Mouse (Mus musculus): Measurements from ENCODE around the gene Ehbp1l1. TPM values are rescaled to one million over a fixed set of nuclear protein-coding genes. Genes with fewer than 3 reads are reported as not detected.

Gene Ehbp1l1
- polyA plus RNA-seq, 1 experiment from 2014 or later, result 63.2 TPM

Small RNA genes lying within 50 kb of the gene (microRNA-seq; reads per million reads assigned to microRNA genes)
- not detected for gene Mir6987

Other genes starting within 250 kb of the Ehbp1l1 start
- 36.5 and 37.6 TPM in 2 replicates for gene Mus81, start 237.9 kb downstream of the Ehbp1l1 start, polyA plus RNA-seq (2015; fragmentation: Nextera tagmentation; extraction: Ambion mirVana)
- gene Cfl1, start 235.9 kb downstream of the Ehbp1l1 start, polyA plus RNA-seq (2015; fragmentation: Nextera tagmentation; extraction: Ambion mirVana), result 2,233 and 2,288 TPM in 2 replicates
- gene 1700020D05Rik, start 222.5 kb downstream of the Ehbp1l1 start, polyA plus RNA-seq (2015; fragmentation: Nextera tagmentation; extraction: Ambion mirVana), result 0.13 TPM in 1 of 2 replicates, not detected in the other
- gene Snx32, start 215.8 kb downstream of the Ehbp1l1 start, polyA plus RNA-seq (2015; fragmentation: Nextera tagmentation; extraction: Ambion mirVana), result 9.5 and 10.8 TPM in 2 replicates
- gene Ovol1, start 165.7 kb downstream of the Ehbp1l1 start, polyA plus RNA-seq (2015; fragmentation: Nextera tagmentation; extraction: Ambion mirVana), result 21.5 and 29.5 TPM in 2 replicates
- gene Ap5b1, start 158.3 kb downstream of the Ehbp1l1 start, polyA plus RNA-seq (2015; fragmentation: Nextera tagmentation; extraction: Ambion mirVana), result 7.4 and 7.8 TPM in 2 replicates
- gene Rnaseh2c, start 124.4 kb downstream of the Ehbp1l1 start, polyA plus RNA-seq (2015; fragmentation: Nextera tagmentation; extraction: Ambion mirVana), result 109 and 125 TPM in 2 replicates
- gene Kat5, start 116.1 kb downstream of the Ehbp1l1 start, polyA plus RNA-seq (2015; fragmentation: Nextera tagmentation; extraction: Ambion mirVana), result 43.3 and 45.2 TPM in 2 replicates
- 47.9 and 50.3 TPM in 2 replicates for gene Rela, start 88.8 kb downstream of the Ehbp1l1 start, polyA plus RNA-seq (2015; fragmentation: Nextera tagmentation; extraction: Ambion mirVana)
- gene Sipa1, start 62.6 kb downstream of the Ehbp1l1 start, polyA plus RNA-seq (2015; fragmentation: Nextera tagmentation; extraction: Ambion mirVana), result 17.3 and 18.1 TPM in 2 replicates
- 20.0 and 20.2 TPM in 2 replicates for gene Map3k11, start 37.6 kb downstream of the Ehbp1l1 start, polyA plus RNA-seq (2015; fragmentation: Nextera tagmentation; extraction: Ambion mirVana)
- gene Pcnx3, start 37.4 kb downstream of the Ehbp1l1 start, polyA plus RNA-seq (2015; fragmentation: Nextera tagmentation; extraction: Ambion mirVana), result 17.2 and 17.4 TPM in 2 replicates
- gene Kcnk7, start 21.9 kb downstream of the Ehbp1l1 start, polyA plus RNA-seq (2015; fragmentation: Nextera tagmentation; extraction: Ambion mirVana), result 2.0 and 2.2 TPM in 2 replicates
- 64.6 and 66.5 TPM in 2 replicates for gene Fam89b, start 3.3 kb upstream of the Ehbp1l1 start, polyA plus RNA-seq (2015; fragmentation: Nextera tagmentation; extraction: Ambion mirVana)
- 22.8 and 24.6 TPM in 2 replicates for gene Ltbp3, start 14.6 kb upstream of the Ehbp1l1 start, polyA plus RNA-seq (2015; fragmentation: Nextera tagmentation; extraction: Ambion mirVana)
- 66.3 and 67.8 TPM in 2 replicates for gene Scyl1, start 45.1 kb upstream of the Ehbp1l1 start, polyA plus RNA-seq (2015; fragmentation: Nextera tagmentation; extraction: Ambion mirVana)
- 27.4 and 29.5 TPM in 2 replicates for gene Frmd8, start 149.0 kb upstream of the Ehbp1l1 start, polyA plus RNA-seq (2015; fragmentation: Nextera tagmentation; extraction: Ambion mirVana)
- gene Slc25a45, start 151.5 kb upstream of the Ehbp1l1 start, polyA plus RNA-seq (2015; fragmentation: Nextera tagmentation; extraction: Ambion mirVana), result 5.1 and 5.5 TPM in 2 replicates
- 1.7 and 1.8 TPM in 2 replicates for gene Tigd3, start 167.8 kb upstream of the Ehbp1l1 start, polyA plus RNA-seq (2015; fragmentation: Nextera tagmentation; extraction: Ambion mirVana)
- 117 and 127 TPM in 2 replicates for gene Dpf2, start 186.7 kb upstream of the Ehbp1l1 start, polyA plus RNA-seq (2015; fragmentation: Nextera tagmentation; extraction: Ambion mirVana)
- gene Cdc42ep2, start 198.5 kb upstream of the Ehbp1l1 start, polyA plus RNA-seq (2015; fragmentation: Nextera tagmentation; extraction: Ambion mirVana), result 13.4 and 13.9 TPM in 2 replicates
- 49.6 and 50.4 TPM in 2 replicates for gene Pola2, start 237.9 kb upstream of the Ehbp1l1 start, polyA plus RNA-seq (2015; fragmentation: Nextera tagmentation; extraction: Ambion mirVana)

Measured in stomach, embryonic 16.5 days (tissue).